ENCODE assay signal across 30 mouse cellular contexts in genomic region chr1:55021907-55022306, GRCm38 (mm10).
"Had no signal": no experiment of that assay in that cellular context is flagged by ENCODE, and none has a peak within 500 bp of the region (broad histone marks: within the 10 kb centered on the region; RNA-seq: fewer than 3 reads in every experiment).

No protein-coding gene starts in this region.

- H3K9me3 ChIP-seq: heart, embryonic 12.5 days; heart, embryonic 13.5 days; heart, embryonic 15.5 days; hindbrain, embryonic 10.5 days; hindbrain, embryonic 12.5 days; hindbrain, embryonic 13.5 days; hindbrain, embryonic 15.5 days; intestine, embryonic 15.5 days; kidney, embryonic 15.5 days had no signal

- DNase-seq: heart, postnatal 10 days; heart, postnatal 14 days; heart, postnatal 36 days; heart, postnatal 4 days; kidney, adult 11 months; kidney, adult 18-20 months; kidney, adult 2 months; kidney, adult 8-10 months; kidney, adult 9 months; kidney, postnatal 10 days; kidney, postnatal 14 days; kidney, postnatal 25 days; kidney, postnatal 36 days; kidney, postnatal 4 days; layer of hippocampus, adult 9-11 months; layer of hippocampus, postnatal 36 days had no signal

- H3K27me3 ChIP-seq: heart, embryonic 12.5 days; heart, embryonic 13.5 days; heart, embryonic 15.5 days; hindbrain, embryonic 12.5 days; hindbrain, embryonic 13.5 days; hindbrain, embryonic 15.5 days; intestine, embryonic 15.5 days; kidney, embryonic 15.5 days had no signal

- H3K4me1 ChIP-seq: intestine, embryonic 15.5 days had no signal

- H3K27ac ChIP-seq: heart, embryonic 13.5 days; heart, embryonic 15.5 days; hindbrain, embryonic 10.5 days; hindbrain, embryonic 12.5 days; hindbrain, embryonic 13.5 days; hindbrain, embryonic 14.5 days; hindbrain, embryonic 15.5 days; hindbrain, postnatal 0 days; intestine, embryonic 15.5 days; kidney, embryonic 15.5 days; kidney, postnatal 0 days; layer of hippocampus, adult 2 months; left cerebral cortex, adult 2 months had no signal

- H3K4me3 ChIP-seq: heart, embryonic 12.5 days; heart, embryonic 13.5 days; heart, embryonic 15.5 days; hindbrain, embryonic 10.5 days; hindbrain, embryonic 12.5 days; hindbrain, embryonic 13.5 days; hindbrain, embryonic 15.5 days; intestine, embryonic 15.5 days; kidney, embryonic 15.5 days; layer of hippocampus, adult 2 months; left cerebral cortex, adult 2 months had no signal

- H3K9ac ChIP-seq: heart, embryonic 12.5 days; heart, embryonic 13.5 days; heart, embryonic 15.5 days; hindbrain, embryonic 12.5 days; hindbrain, embryonic 13.5 days; hindbrain, embryonic 14.5 days; hindbrain, embryonic 15.5 days; intestine, embryonic 15.5 days; kidney, embryonic 15.5 days had no signal
